Mouse (Mus musculus) lung, adult 2 months (tissue): ENCODE data around the gene Foxn3.

Experiments
- CTCF ChIP-seq: fragments of 200-500 bp; IDR thresholded peaks from 2 replicates; pipeline ENCODE4 v1.5.1; 2011; ENCODE audit warnings: mild to moderate bottlenecking, low read length, control low read depth; ENCODE audit not compliant: insufficient read depth
- POLR2A ChIP-seq: fragments of 200-500 bp; IDR thresholded peaks from 2 replicates; pipeline ENCODE4 v1.6.1; 2011; ENCODE audit warnings: low read depth, mild to moderate bottlenecking, control low read depth, low read length, borderline replicate concordance; ENCODE audit errors: extremely low read depth

GRCm38 (mm10) chr12:99529687-99530411, 33.5 kb downstream of the Foxn3 start:
- TF ChIP-seq POLR2A (no peak), CTCF (no peak)
